Mouse (Mus musculus): ENCODE measurements around the gene Fbxo42. TPM values are rescaled to one million over a fixed set of nuclear protein-coding genes. Genes with fewer than 3 reads are reported as not detected.

Gene Fbxo42
- polyA plus RNA-seq, 1 experiment from 2014 or later, result 31.2 TPM

DNA sequence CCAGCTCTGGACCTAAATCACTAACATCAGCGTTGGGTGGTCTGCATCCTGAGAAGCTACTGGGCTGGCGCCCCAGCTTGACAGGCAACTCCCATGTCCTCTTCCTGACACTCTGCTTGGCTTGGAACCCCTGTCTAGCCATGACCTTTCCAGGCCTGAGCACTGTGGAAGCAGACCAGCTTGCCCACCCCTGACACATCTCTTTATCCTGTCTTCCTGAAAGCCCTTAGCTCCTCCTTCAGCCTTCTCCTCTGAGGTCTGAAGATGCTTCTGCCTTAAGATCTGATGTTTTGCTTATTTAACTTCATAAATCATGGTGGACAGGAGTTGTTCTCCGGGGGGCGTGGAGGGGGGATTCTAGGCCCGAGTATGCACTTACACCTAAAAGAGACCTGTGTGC is 95.9 kb downstream of the Fbxo42 start:
- Histone ChIP-seq H3K4me3 (replicated peaks) (0 out of 2 replicates have a peak overlapping the region, but pooled peaks have one; percentile 22), H3K9ac (replicated peaks) (no peak overlapping the region), H3K27ac (no peak overlapping the region), H3K27me3 (peaks cover 100% of the 10 kb centered on the region), H3K4me1 (replicated peaks) (peaks cover 83% of the 10 kb centered on the region), H3K4me2 (peak overlapping the region; percentile 47), H3K9me3 (no peaks in the 10 kb centered on the region), H3K36me3 (no peaks in the 10 kb centered on the region)
- WGBS, result 65% methylated on average over 5 of the region's 5 CpGs
- ATAC-seq (ENCODE audit: insufficient number of reproducible peaks, insufficient read depth, low FRiP score, low TSS enrichment, low read depth), result no peak

DNA sequence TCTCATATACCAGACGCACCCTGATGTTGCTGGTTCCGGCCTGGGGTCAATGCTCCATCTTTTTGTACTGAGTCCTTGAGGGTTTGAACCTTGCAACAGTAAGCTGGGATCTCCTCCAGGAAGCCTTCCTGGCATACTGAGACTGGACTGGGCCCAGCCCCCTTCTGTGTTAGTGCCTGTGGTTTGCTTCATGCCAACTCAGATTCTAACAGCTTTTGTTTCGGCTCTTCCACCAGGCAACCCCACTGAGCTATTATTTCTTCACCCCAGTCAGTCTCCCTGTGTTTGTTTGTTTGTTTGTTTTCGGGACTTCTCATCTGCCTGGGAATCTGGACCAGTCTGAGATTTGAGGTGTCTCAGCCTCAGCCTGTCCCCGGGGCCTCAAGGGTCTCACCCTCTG is 96.7 kb downstream of the Fbxo42 start:
- Histone ChIP-seq H3K27me3 (peaks cover 100% of the 10 kb centered on the region), H3K4me2 (peak overlapping the region; percentile 47), H3K9ac (replicated peaks) (no peak overlapping the region), H3K4me3 (replicated peaks) (peak overlapping the region; percentile 24), H3K36me3 (0 out of 2 replicates have a peak, but pooled peaks cover 3% of the 10 kb centered on the region), H3K4me1 (replicated peaks) (peaks cover 79% of the 10 kb centered on the region), H3K9me3 (no peaks in the 10 kb centered on the region), H3K27ac (peak overlapping the region; percentile 54; the same call in 1 of the 2 replicates)
- ATAC-seq (ENCODE audit: insufficient number of reproducible peaks, insufficient read depth, low FRiP score, low TSS enrichment, low read depth), result no peak
- WGBS, result 53% methylated on average over 5 of the region's 5 CpGs

DNA sequence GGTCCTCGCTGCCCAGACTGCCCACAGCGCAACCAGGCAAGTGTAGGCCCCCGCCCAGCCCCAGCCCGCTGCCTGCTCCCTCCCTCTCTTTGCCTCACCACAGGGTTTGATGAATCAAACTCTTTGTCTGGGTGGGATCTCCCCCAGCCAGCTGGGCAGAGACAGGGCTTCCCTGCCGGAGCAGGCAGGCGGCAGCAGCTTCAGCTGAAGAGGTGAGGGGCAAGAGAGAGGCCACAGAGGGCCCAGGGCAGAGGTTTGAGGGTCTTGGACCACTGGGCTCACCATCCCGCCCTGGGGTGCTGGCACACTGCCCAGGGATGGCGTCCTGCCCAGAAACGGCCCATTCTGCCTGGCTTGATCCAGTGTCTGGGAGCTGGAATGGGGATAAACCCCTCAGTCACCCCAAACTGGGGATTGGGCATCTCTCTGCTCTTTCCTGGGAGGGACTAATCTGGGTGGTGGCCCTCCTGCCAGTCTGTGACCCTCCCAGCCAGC is 97.3 kb downstream of the Fbxo42 start:
- H3K4me1 ChIP-seq (replicated peaks), result peaks cover 74% of the 10 kb centered on the region

DNA sequence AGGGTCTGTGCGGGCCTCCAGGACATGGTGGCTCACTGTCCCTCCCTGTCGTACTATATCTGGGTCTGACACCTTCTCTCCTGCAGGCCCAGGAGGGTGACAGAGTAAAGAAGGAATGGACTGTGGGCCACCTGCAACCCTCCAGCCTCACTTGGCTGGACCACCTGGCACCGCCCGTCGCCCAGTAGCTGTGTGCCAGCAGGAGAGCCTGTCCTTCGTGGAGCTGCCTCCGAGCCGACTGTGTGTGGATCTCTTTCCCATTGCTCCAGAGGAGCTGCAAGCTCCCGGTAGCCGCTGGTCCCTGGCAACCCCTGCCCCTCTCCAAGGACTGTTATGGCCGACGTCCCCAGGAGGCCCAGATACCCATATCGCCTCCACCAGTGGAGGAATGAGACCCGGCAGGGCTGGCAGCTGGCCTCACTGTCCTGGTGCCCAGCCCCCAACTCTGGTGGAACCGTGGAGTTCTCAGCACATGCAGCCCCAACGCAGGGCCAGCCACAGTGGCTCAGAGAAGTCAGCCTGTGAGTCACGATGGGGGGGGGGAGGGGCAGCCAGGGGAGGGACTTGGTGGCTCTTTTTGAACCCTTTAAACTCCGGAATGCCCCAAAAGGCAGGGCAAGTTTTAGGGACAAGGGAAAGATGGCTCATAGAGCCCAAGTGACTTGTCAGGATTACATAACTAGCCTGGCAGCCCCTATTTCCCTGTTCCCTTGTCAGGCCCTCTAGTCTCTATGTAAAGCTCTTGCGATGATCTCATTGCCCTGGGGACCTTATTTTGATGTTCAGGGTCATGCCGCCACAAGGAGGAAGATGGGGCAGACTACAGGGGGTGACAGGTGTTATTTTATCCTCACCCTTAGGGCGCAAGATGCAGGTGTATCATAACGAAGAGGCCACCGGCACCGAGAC is 98.6 kb downstream of the Fbxo42 start:
- Histone ChIP-seq H3K4me3 (replicated peaks) (peak overlapping the region; percentile 51), H3K27ac (no peak overlapping the region), H3K27me3 (peaks cover 99% of the 10 kb centered on the region), H3K4me2 (peak overlapping the region; percentile 70), H3K9ac (replicated peaks) (no peak overlapping the region), H3K9me3 (no peaks in the 10 kb centered on the region), H3K36me3 (0 out of 2 replicates have a peak, but pooled peaks cover 3% of the 10 kb centered on the region), H3K4me1 (replicated peaks) (peaks cover 62% of the 10 kb centered on the region)
- no peak for ATAC-seq (ENCODE audit: insufficient number of reproducible peaks, insufficient read depth, low FRiP score, low TSS enrichment, low read depth)
- 23% methylated on average over 24 of the region's 24 CpGs for WGBS

More for the DNA sequence above, 97.3 kb downstream of the Fbxo42 start:
- H3K9me3 ChIP-seq, result no peaks in the 10 kb centered on the region
- H3K27ac ChIP-seq, result peak overlapping the region; percentile 54; the same call in 1 of the 2 replicates
- 26% methylated on average over 9 of the region's 9 CpGs for WGBS
- H3K27me3 ChIP-seq, result peaks cover 99% of the 10 kb centered on the region
- H3K4me2 ChIP-seq, result peak overlapping the region; percentile 47
- 0 out of 2 replicates have a peak overlapping the region, but pooled peaks have one; percentile 34 for H3K9ac ChIP-seq (replicated peaks)
- 0 out of 2 replicates have a peak, but pooled peaks cover 3% of the 10 kb centered on the region for H3K36me3 ChIP-seq
- peak overlapping the region; percentile 24 for H3K4me3 ChIP-seq (replicated peaks)
- no peak for ATAC-seq (ENCODE audit: insufficient number of reproducible peaks, insufficient read depth, low FRiP score, low TSS enrichment, low read depth)

DNA sequence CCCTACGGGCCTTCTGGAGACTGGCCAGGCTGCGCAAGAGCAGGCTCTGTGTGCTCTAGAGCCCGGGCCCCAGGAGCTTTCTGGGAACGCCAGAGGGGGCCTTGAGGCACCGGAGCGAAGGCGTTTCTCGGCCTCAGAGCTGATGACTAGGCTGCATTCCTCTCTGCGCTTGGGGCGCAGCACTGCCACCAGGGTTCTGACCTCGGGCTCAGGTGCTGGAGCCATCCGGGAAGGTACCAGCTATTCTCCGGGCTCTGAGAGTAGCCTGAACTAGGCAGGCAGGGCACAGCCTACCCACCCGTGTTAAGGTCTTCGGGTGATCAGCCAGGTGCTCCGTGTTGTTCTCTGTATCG is 99.3 kb downstream of the Fbxo42 start:
- no peak overlapping the region for H3K27ac ChIP-seq
- WGBS, result 2% methylated on average over 17 of the region's 17 CpGs
- H3K4me3 ChIP-seq (replicated peaks), result peak overlapping the region; percentile 51
- H3K4me1 ChIP-seq (replicated peaks), result peaks cover 59% of the 10 kb centered on the region
- peaks cover 98% of the 10 kb centered on the region for H3K27me3 ChIP-seq
- 0 out of 2 replicates have a peak, but pooled peaks cover 3% of the 10 kb centered on the region for H3K36me3 ChIP-seq
- ATAC-seq (ENCODE audit: insufficient number of reproducible peaks, insufficient read depth, low FRiP score, low TSS enrichment, low read depth), result no peak
- H3K9ac ChIP-seq (replicated peaks), result no peak overlapping the region
- peak overlapping the region; percentile 70 for H3K4me2 ChIP-seq
- H3K9me3 ChIP-seq, result no peaks in the 10 kb centered on the region

DNA sequence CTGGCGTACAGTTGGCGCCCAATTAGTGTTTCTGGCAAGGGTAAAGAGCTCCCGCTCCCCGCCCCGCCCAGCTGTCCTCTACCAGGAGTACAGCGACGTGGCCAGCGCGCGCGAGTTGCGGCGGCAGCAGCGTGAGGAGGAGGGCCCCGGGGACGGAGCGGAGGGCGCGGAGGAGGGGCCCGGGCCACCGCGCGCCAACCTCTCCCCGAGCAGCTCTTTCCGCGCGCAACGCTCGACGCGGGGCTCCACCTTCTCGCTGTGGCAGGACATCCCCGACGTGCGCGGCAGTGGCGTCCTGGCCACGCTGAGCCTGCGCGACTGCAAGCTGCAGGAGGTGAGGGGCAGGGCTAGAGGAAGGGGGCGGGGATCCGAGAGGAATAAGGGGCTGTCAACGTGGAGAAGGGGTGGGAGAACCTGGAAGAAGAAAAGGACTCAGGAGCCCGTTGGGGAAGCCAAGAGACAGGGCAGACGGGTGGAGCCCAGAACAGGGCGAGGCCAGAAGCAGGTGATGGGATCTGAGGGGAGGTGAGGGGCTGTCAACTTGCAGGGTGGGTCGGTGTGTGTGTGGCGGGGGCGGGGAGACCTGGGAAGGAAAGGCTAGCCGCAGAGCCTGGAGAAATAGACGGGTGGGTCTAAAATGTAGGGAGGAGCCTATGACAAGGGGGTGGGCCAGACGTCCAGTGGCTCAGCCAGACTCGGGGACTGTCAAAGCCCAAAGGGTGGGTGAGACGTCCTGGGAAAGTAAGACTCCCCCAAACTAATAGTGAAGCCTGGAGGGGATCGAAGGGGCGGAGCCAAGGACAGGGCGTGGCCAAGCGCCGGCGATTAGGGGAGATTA is 100.3 kb downstream of the Fbxo42 start:
- Histone ChIP-seq H3K27ac (no peak overlapping the region), H3K27me3 (peaks cover 91% of the 10 kb centered on the region), H3K4me2 (peak overlapping the region; percentile 70), H3K9ac (replicated peaks) (peak overlapping the region; percentile 46), H3K4me3 (replicated peaks) (peak overlapping the region; percentile 51), H3K9me3 (no peaks in the 10 kb centered on the region), H3K36me3 (0 out of 2 replicates have a peak, but pooled peaks cover 3% of the 10 kb centered on the region), H3K4me1 (replicated peaks) (peaks cover 49% of the 10 kb centered on the region)
- 1% methylated on average over 60 of the region's 60 CpGs for WGBS
- peak; percentile 37; the same call in 1 of the 2 replicates for ATAC-seq (ENCODE audit: insufficient number of reproducible peaks, insufficient read depth, low FRiP score, low TSS enrichment, low read depth)

DNA sequence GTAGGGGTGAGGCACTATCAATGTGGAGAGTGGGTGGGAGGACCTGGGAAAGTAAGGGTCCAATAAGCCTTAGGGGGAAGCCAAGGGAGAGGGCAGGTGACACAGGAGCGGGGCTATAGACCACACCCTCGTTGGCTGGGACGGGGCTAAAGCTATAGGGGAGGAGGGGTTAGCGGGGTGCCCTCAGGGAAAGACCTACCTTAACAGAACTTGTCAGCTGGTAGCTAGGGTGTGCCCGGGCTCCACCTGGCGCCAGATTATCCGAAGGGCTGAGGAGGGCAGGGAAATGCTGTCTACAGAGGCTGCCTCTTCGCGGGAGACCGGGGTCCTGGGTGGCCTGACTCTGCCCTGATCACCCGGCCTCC is 100.9 kb downstream of the Fbxo42 start:
- peak overlapping the region; percentile 51 for H3K4me3 ChIP-seq (replicated peaks)
- H3K4me1 ChIP-seq (replicated peaks), result peaks cover 46% of the 10 kb centered on the region
- ATAC-seq (ENCODE audit: insufficient number of reproducible peaks, insufficient read depth, low FRiP score, low TSS enrichment, low read depth), result no peak
- H3K27ac ChIP-seq, result no peak overlapping the region
- WGBS, result 5% methylated on average over 11 of the region's 11 CpGs
- H3K27me3 ChIP-seq, result peaks cover 85% of the 10 kb centered on the region
- H3K36me3 ChIP-seq, result 0 out of 2 replicates have a peak, but pooled peaks cover 3% of the 10 kb centered on the region
- H3K9me3 ChIP-seq, result no peaks in the 10 kb centered on the region
- H3K9ac ChIP-seq (replicated peaks), result no peak overlapping the region
- H3K4me2 ChIP-seq, result peak overlapping the region; percentile 70

DNA sequence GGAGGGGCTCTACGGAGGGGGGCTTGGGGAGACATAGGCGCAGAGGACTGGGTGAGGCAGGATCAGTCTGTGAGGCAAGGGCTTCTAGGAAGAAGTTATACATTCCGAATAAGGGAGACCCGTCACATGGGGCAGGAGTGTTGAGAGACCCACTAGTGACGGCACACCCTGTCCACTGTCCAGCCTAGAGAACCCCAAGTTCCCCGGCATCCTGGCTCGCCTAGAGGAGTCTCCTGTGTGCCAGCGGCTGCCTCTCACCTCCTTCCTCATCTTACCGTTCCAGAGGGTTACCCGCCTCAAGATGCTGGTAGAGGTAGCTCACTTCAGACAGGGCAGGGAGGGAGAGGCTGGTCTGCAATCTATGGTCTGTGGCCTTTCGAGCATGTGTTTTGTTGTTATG is 101.7 kb downstream of the Fbxo42 start:
- no peak for ATAC-seq (ENCODE audit: insufficient number of reproducible peaks, insufficient read depth, low FRiP score, low TSS enrichment, low read depth)
- Histone ChIP-seq H3K36me3 (peaks cover 3% of the 10 kb centered on the region; the same call in 1 of the 2 replicates), H3K4me3 (replicated peaks) (no peak overlapping the region), H3K4me2 (no peak overlapping the region), H3K9me3 (no peaks in the 10 kb centered on the region), H3K27ac (no peak overlapping the region), H3K9ac (replicated peaks) (no peak overlapping the region), H3K4me1 (replicated peaks) (peaks cover 44% of the 10 kb centered on the region), H3K27me3 (peaks cover 77% of the 10 kb centered on the region)
- 77% methylated on average over 11 of the region's 11 CpGs for WGBS

DNA sequence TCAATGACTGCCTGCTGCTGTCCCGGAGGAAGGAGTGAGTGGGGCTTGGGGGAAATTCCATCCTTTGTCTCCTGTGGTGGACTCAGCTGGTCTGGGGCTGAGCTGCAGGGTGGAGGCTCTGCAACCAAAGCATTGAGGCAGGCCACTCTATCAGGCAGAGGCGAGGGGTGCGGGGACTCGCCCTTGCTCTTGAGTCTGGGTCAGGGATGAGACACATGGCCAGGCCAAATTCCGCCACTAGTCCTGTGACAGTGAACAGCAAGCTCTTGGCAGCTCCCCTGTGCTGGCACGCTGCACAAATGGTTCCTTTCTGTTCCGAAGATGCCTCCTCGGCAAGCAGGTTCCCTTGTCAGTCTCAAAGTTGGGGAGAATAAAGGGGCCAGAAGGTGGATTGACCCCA is 103.4 kb downstream of the Fbxo42 start:
- 76% methylated on average over 8 of the region's 8 CpGs for WGBS
- H3K4me1 ChIP-seq (replicated peaks), result peaks cover 31% of the 10 kb centered on the region

DNA sequence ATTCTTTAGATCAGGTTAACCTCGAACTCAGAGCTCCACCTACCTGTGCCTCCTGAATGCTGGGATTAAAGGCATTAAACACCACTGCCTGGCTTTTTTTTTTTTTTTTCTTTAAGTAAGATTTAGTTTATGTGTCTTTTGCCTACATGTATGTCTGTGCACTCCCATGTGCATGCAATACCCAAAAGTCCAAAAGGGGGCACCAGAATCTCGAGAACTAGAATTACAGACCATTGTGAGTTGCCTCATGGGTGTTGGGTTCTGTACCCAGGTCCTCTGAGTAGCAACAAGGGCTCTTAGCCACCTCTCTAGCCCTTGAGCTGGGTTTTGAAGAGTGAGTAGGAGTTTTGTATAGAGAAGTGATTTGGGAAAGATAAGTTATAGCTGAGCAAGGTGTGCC is 104.9 kb downstream of the Fbxo42 start:
- H3K27ac ChIP-seq, result no peak overlapping the region
- 0 out of 2 replicates have a peak, but pooled peaks cover 5% of the 10 kb centered on the region for H3K9me3 ChIP-seq
- H3K4me2 ChIP-seq, result no peak overlapping the region
- H3K9ac ChIP-seq (replicated peaks), result no peak overlapping the region
- H3K4me1 ChIP-seq (replicated peaks), result peaks cover 15% of the 10 kb centered on the region
- ATAC-seq (ENCODE audit: insufficient number of reproducible peaks, insufficient read depth, low FRiP score, low TSS enrichment, low read depth), result no peak
- peaks cover 3% of the 10 kb centered on the region; the same call in 1 of the 2 replicates for H3K36me3 ChIP-seq
- peaks cover 44% of the 10 kb centered on the region for H3K27me3 ChIP-seq
- WGBS, result 75% methylated on average over 2 of the region's 2 CpGs
- no peak overlapping the region for H3K4me3 ChIP-seq (replicated peaks)

More for the DNA sequence above, 103.4 kb downstream of the Fbxo42 start:
- Histone ChIP-seq H3K27ac (no peak overlapping the region), H3K4me3 (replicated peaks) (no peak overlapping the region), H3K4me2 (no peak overlapping the region), H3K9ac (replicated peaks) (no peak overlapping the region), H3K27me3 (peaks cover 60% of the 10 kb centered on the region), H3K36me3 (peaks cover 3% of the 10 kb centered on the region; the same call in 1 of the 2 replicates), H3K9me3 (no peaks in the 10 kb centered on the region)
- no peak for ATAC-seq (ENCODE audit: insufficient number of reproducible peaks, insufficient read depth, low FRiP score, low TSS enrichment, low read depth)

Data from limb, embryonic 12.5 days (tissue).